Mouse (Mus musculus) heart, adult 9 months (tissue): ENCODE measurements around the gene Olfr574.

Experiments used
- DNase-seq, 2 experiments: peaks; one replicate each; pipeline ENCODE4 v3.0.0; 2022; ENCODE audit warnings: low spot score in 2 of 2

Gene Olfr574

GRCm38 (mm10) chr7:102948167-102948566 lies at the start of gene Olfr574:
TSS of gene Olfr574 (plus strand) at chr7:102948467.
- DNase-seq, result no peak

GRCm38 (mm10) chr7:102915261-102915660 lies 33.0 kb upstream of the Olfr574 start:
- no peak for DNase-seq

DNA sequence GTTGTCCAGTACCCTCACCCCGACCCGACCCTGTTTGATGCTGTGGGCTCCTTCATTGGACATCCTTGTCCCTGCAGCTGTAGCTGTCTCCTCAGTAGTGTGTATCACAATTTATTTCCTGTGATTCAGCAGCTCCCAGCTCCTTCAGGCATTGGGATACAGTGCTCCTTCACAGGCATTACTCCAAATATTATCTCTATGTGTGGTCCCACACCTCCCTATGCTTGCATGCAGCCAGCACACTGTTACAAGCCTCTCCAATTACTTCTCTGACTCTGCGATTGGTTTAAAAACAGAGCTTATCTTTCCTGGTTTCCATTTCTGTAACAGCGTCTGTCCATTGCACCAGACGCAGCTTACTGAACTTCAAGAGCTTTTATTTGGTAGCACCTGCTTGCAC lies 31.9 kb upstream of the Olfr574 start:
- DNase-seq, result no peak

DNA sequence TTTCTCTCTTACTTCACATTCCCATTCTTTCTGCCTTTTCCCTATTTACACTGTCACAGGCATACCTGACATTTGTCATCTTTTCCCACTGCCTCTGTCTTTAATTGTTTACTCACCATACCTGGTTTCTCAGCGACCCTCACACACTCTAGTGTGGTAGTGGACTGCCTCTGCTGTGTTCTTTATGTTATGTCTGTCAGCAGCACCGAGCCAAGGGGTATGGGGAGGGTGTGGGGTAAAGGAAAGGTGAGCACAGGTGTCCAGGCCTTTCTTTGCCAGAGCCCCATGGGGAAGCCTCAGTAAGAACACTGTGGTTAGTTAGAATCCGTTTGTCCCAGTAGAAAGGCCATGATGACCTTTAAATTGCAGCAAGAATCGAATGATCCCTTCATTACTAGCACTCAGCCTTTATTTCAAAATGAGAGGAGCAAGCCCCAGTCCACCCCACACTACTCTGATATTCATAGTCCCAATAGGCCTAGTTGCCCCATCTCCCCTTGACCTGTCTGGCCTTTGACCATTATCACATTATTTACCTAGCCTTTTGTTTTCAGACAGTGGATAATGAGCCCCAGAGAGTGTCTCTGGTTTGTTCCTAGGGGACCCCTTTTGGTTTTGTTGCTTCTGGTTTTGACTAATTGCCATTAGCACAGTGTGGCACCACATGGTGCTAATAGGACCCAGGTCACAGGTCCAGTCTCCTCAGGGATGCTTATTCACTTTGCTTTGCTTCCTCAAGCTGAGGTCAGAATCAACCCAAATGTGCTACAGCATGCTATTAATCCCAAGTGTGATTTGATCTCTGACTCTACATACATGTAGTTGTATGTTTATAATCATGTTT lies 31.0 kb upstream of the Olfr574 start, which contains the start of gene Olfr571:
TSS of gene Olfr571 (minus strand) at position 505 of the 844 bp plus-strand sequence.
- DNase-seq, result no peak

- no peak for DNase-seq
Observed at GRCm38 (mm10) chr7:102919632-102920031, 28.6 kb upstream of the Olfr574 start.

GRCm38 (mm10) chr7:102924109-102924508 lies 24.2 kb upstream of the Olfr574 start, which contains the start of gene Olfr572:
TSS of gene Olfr572 (plus strand) at chr7:102924409.
- DNase-seq, result no peak

DNA sequence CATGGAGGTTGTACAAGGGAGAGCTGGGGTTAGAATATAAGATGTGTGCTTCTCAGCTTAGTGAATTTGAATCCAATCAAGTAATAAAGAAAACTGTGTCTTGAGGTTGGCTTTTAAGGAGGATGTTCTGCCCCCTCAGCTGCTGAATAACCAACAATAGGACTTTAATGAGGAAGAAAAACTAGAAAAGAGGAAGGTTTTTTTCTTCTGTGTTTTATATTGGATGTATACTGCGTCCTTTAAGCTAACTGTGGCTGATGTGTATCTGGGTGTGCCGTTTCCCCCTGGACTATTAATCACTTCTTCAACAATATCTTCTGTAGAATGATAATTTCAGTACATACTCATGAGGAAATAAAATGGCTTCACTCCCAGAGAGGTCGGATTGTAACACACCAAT lies 21.2 kb upstream of the Olfr574 start:
- DNase-seq, result no peak

DNA sequence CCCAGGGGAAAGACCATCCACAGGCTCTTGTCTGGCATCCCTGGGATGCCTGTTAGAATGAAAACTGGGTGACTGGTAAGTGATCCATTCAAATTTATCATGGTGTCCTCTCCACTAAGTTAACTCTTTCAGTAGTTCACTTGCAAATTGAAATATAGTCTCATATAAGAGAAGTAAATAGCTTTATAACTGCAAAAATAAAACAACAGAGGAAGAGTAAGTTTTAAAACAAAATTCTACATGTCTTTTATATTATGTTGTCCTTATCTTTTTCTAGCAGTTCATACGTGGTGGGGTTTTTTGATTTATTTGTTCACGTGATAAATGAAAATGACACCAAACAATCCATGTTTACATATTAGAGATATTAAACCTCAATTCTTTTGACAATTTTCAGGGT lies 5.8 kb upstream of the Olfr574 start, which contains the start of gene Olfr573-ps1:
TSS of gene Olfr573-ps1 (minus strand) at position 101 of the 400 bp plus-strand sequence.
- no peak for DNase-seq

DNA sequence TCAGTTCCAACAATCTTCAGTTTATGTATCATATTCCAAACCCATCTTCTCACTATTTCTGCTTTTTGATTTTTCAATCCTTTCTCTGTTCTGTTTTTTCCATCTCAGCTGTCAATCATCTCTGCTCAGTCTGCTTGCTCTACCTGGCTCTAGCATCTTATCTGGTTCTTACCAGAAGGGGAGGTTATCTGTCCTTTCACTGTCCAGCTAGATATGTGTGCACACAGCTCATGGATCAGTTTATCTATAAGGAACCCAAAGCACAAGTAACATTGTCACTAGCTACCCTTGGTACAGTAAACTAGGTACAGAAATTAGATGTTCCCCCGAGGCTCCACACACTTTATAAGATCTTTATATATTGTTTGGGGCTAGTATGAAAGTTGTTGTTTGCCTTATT lies 4.8 kb upstream of the Olfr574 start:
- no peak for DNase-seq

- no peak for DNase-seq
Observed at GRCm38 (mm10) chr7:102950732-102951131, 2.5 kb downstream of the Olfr574 start.

DNA sequence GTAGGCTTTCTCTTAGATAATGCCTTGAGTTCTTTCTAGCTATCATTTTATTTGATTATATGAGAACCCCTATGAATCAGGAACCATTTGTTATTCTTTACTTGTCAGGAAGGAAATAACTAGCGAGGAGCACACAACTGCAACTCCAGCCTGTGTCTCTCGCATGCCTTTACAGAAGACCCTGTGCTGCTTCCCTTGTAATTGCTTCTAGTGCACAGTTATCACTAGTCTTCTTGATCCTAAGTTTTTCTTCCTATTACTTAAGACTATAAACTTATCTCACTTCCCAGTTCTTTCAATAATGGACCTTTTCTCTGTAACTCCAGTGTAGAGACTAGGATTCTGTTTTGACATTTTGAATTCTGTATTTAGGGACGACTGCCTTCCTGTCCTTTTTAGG lies 9.9 kb downstream of the Olfr574 start:
- no peak for DNase-seq

- no peak for DNase-seq
Observed at GRCm38 (mm10) chr7:102958593-102958992, 10.3 kb downstream of the Olfr574 start, which contains the start of gene Olfr575. TSS of gene Olfr575 (minus strand) at chr7:102958775.

- no peak for DNase-seq
Observed at GRCm38 (mm10) chr7:102962360-102962759, 14.1 kb downstream of the Olfr574 start, which contains the start of gene Olfr576. TSS of gene Olfr576 (plus strand) at chr7:102962660.

GRCm38 (mm10) chr7:102974399-102974798 lies 26.1 kb downstream of the Olfr574 start:
- no peak for DNase-seq

GRCm38 (mm10) chr7:102975843-102976242 lies 27.6 kb downstream of the Olfr574 start, which contains the start of gene Olfr577:
TSS of gene Olfr577 (minus strand) at chr7:102975943.
- no peak for DNase-seq

DNA sequence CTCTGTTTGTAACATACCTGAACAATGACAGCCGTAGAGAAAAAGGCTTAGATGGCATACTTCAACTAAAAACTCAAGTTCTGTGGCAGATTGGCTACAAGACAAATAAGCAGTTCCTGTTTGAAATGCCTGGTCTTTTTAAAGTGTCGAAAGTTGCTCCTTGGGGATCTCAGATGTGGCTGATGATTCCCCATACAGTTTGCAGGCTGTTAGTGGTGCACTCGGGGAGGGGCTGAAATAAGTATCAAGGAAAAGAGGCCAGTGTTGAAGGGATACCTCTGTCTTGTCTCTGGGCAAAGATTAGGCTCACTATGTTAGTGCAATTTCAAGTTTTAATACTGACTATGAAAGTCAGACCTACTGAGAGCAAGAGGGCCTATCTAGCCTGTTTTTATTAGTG lies 41.0 kb downstream of the Olfr574 start, which contains the start of gene Olfr578:
TSS of gene Olfr578 (minus strand) at position 101 of the 400 bp plus-strand sequence.
- no peak for DNase-seq
